Mouse (Mus musculus): ENCODE data around the gene Nup93. TPM values are rescaled to one million over a fixed set of nuclear protein-coding genes. Genes with fewer than 3 reads are reported as not detected.

Gene Nup93
- polyA plus RNA-seq, 1 experiment from 2014 or later, result 86.2 TPM

GRCm38 (mm10) chr8:94249836-94250435 is 35.6 kb downstream of the Nup93 start:
- H3K4me3 ChIP-seq (ENCODE audit: low read length), result no peak overlapping the region
- no peak overlapping the region for H3K9ac ChIP-seq (ENCODE audit: low read length)
- no peaks in the 10 kb centered on the region for H3K9me3 ChIP-seq (ENCODE audit: control insufficient read depth, low read length)
- H3K27ac ChIP-seq (ENCODE audit: low read length), result no peak overlapping the region
- H3K27me3 ChIP-seq (ENCODE audit: control insufficient read depth, insufficient read depth, low read depth, low read length), result no peaks in the 10 kb centered on the region
- H3K4me1 ChIP-seq (replicated peaks; ENCODE audit: control insufficient read depth, insufficient read depth, low read length), result no peaks in the 10 kb centered on the region
- no peak overlapping the region for H3K4me2 ChIP-seq (ENCODE audit: low read depth, low read length)
- no peaks in the 10 kb centered on the region for H3K36me3 ChIP-seq (ENCODE audit: control insufficient read depth, insufficient read depth, low read length)
- no peak for ATAC-seq (ENCODE audit: low read depth)
- 66% methylated on average over 2 of the region's 2 CpGs for WGBS

GRCm38 (mm10) chr8:94258881-94259280 is 44.5 kb downstream of the Nup93 start:
- H3K4me1 ChIP-seq (replicated peaks; ENCODE audit: control insufficient read depth, insufficient read depth, low read length), result no peaks in the 10 kb centered on the region
- no peaks in the 10 kb centered on the region for H3K9me3 ChIP-seq (ENCODE audit: control insufficient read depth, low read length)
- 74% methylated on average over 6 of the region's 6 CpGs for WGBS
- no peak overlapping the region for H3K4me3 ChIP-seq (ENCODE audit: low read length)
- no peaks in the 10 kb centered on the region for H3K36me3 ChIP-seq (ENCODE audit: control insufficient read depth, insufficient read depth, low read length)
- H3K9ac ChIP-seq (ENCODE audit: low read length), result no peak overlapping the region
- no peak overlapping the region for H3K4me2 ChIP-seq (ENCODE audit: low read depth, low read length)
- no peaks in the 10 kb centered on the region for H3K27me3 ChIP-seq (ENCODE audit: control insufficient read depth, insufficient read depth, low read depth, low read length)
- H3K27ac ChIP-seq (ENCODE audit: low read length), result no peak overlapping the region
- no peak for ATAC-seq (ENCODE audit: low read depth)

GRCm38 (mm10) chr8:94262626-94263297 is 48.4 kb downstream of the Nup93 start:
- no peak overlapping the region for H3K4me2 ChIP-seq (ENCODE audit: low read depth, low read length)
- H3K36me3 ChIP-seq (ENCODE audit: control insufficient read depth, insufficient read depth, low read length), result no peaks in the 10 kb centered on the region
- no peak overlapping the region for H3K9ac ChIP-seq (ENCODE audit: low read length)
- H3K4me3 ChIP-seq (ENCODE audit: low read length), result no peak overlapping the region
- peaks cover 8% of the 10 kb centered on the region for H3K4me1 ChIP-seq (replicated peaks; ENCODE audit: control insufficient read depth, insufficient read depth, low read length)
- no peaks in the 10 kb centered on the region for H3K27me3 ChIP-seq (ENCODE audit: control insufficient read depth, insufficient read depth, low read depth, low read length)
- no peak overlapping the region for H3K27ac ChIP-seq (ENCODE audit: low read length)
- ATAC-seq (ENCODE audit: low read depth), result no peak
- H3K9me3 ChIP-seq (ENCODE audit: control insufficient read depth, low read length), result no peaks in the 10 kb centered on the region
- WGBS, result 70% methylated on average over 3 of the region's 3 CpGs

- Histone ChIP-seq H3K27ac (ENCODE audit: low read length) (no peak overlapping the region), H3K9me3 (ENCODE audit: control insufficient read depth, low read length) (no peaks in the 10 kb centered on the region), H3K36me3 (ENCODE audit: control insufficient read depth, insufficient read depth, low read length) (no peaks in the 10 kb centered on the region), H3K4me2 (ENCODE audit: low read depth, low read length) (0 out of 2 replicates have a peak overlapping the region, but pooled peaks have one; percentile 15), H3K27me3 (ENCODE audit: control insufficient read depth, insufficient read depth, low read depth, low read length) (no peaks in the 10 kb centered on the region), H3K9ac (ENCODE audit: low read length) (no peak overlapping the region), H3K4me3 (ENCODE audit: low read length) (0 out of 2 replicates have a peak overlapping the region, but pooled peaks have one; percentile 14), H3K4me1 (replicated peaks; ENCODE audit: control insufficient read depth, insufficient read depth, low read length) (peaks cover 25% of the 10 kb centered on the region)
- 38% methylated on average over 10 of the region's 10 CpGs for WGBS
- no peak for ATAC-seq (ENCODE audit: low read depth)
These were observed 52.2 kb downstream of the Nup93 start for GRCm38 (mm10) chr8:94266344-94267191.

- no peak overlapping the region for H3K9ac ChIP-seq (ENCODE audit: low read length)
- 54% methylated on average over 3 of the region's 3 CpGs for WGBS
- ATAC-seq (ENCODE audit: low read depth), result no peak
These were observed 54.1 kb downstream of the Nup93 start for GRCm38 (mm10) chr8:94268359-94268890.

GRCm38 (mm10) chr8:94270309-94270708 is 55.9 kb downstream of the Nup93 start:
- H3K9ac ChIP-seq (ENCODE audit: low read length), result peak overlapping the region; percentile 36; the same call in 1 of the 2 replicates
- H3K9me3 ChIP-seq (ENCODE audit: control insufficient read depth, low read length), result no peaks in the 10 kb centered on the region
- H3K4me1 ChIP-seq (replicated peaks; ENCODE audit: control insufficient read depth, insufficient read depth, low read length), result peaks cover 25% of the 10 kb centered on the region
- H3K4me2 ChIP-seq (ENCODE audit: low read depth, low read length), result peak overlapping the region; percentile 40
- no peaks in the 10 kb centered on the region for H3K36me3 ChIP-seq (ENCODE audit: control insufficient read depth, insufficient read depth, low read length)
- H3K27ac ChIP-seq (ENCODE audit: low read length), result peak overlapping the region; percentile 76
- ATAC-seq (ENCODE audit: low read depth), result no peak
- H3K27me3 ChIP-seq (ENCODE audit: control insufficient read depth, insufficient read depth, low read depth, low read length), result no peaks in the 10 kb centered on the region
- WGBS, result 69% methylated on average over 7 of the region's 7 CpGs
- peak overlapping the region; percentile 2; the same call in 1 of the 2 replicates for H3K4me3 ChIP-seq (ENCODE audit: low read length)

More at GRCm38 (mm10) chr8:94268359-94268890, 54.1 kb downstream of the Nup93 start:
- no peaks in the 10 kb centered on the region for H3K27me3 ChIP-seq (ENCODE audit: control insufficient read depth, insufficient read depth, low read depth, low read length)
- H3K4me3 ChIP-seq (ENCODE audit: low read length), result no peak overlapping the region
- no peaks in the 10 kb centered on the region for H3K9me3 ChIP-seq (ENCODE audit: control insufficient read depth, low read length)
- H3K4me2 ChIP-seq (ENCODE audit: low read depth, low read length), result no peak overlapping the region
- H3K27ac ChIP-seq (ENCODE audit: low read length), result no peak overlapping the region
- H3K4me1 ChIP-seq (replicated peaks; ENCODE audit: control insufficient read depth, insufficient read depth, low read length), result peaks cover 25% of the 10 kb centered on the region
- H3K36me3 ChIP-seq (ENCODE audit: control insufficient read depth, insufficient read depth, low read length), result no peaks in the 10 kb centered on the region

GRCm38 (mm10) chr8:94271102-94271501 is 56.7 kb downstream of the Nup93 start:
- Histone ChIP-seq H3K4me2 (ENCODE audit: low read depth, low read length) (no peak overlapping the region), H3K27ac (ENCODE audit: low read length) (no peak overlapping the region), H3K9me3 (ENCODE audit: control insufficient read depth, low read length) (no peaks in the 10 kb centered on the region), H3K4me1 (replicated peaks; ENCODE audit: control insufficient read depth, insufficient read depth, low read length) (peaks cover 25% of the 10 kb centered on the region), H3K4me3 (ENCODE audit: low read length) (no peak overlapping the region), H3K9ac (ENCODE audit: low read length) (no peak overlapping the region), H3K27me3 (ENCODE audit: control insufficient read depth, insufficient read depth, low read depth, low read length) (no peaks in the 10 kb centered on the region), H3K36me3 (ENCODE audit: control insufficient read depth, insufficient read depth, low read length) (no peaks in the 10 kb centered on the region)
- ATAC-seq (ENCODE audit: low read depth), result no peak
- WGBS, result 59% methylated on average over 7 of the region's 7 CpGs

- no peak overlapping the region for H3K27ac ChIP-seq (ENCODE audit: low read length)
- 65% methylated on average over 3 of the region's 3 CpGs for WGBS
- ATAC-seq (ENCODE audit: low read depth), result no peak
These were observed 58.2 kb downstream of the Nup93 start for GRCm38 (mm10) chr8:94272612-94273011.

More at GRCm38 (mm10) chr8:94272612-94273011, 58.2 kb downstream of the Nup93 start:
- no peak overlapping the region for H3K4me3 ChIP-seq (ENCODE audit: low read length)
- H3K4me2 ChIP-seq (ENCODE audit: low read depth, low read length), result no peak overlapping the region
- peaks cover 17% of the 10 kb centered on the region for H3K4me1 ChIP-seq (replicated peaks; ENCODE audit: control insufficient read depth, insufficient read depth, low read length)
- H3K9me3 ChIP-seq (ENCODE audit: control insufficient read depth, low read length), result no peaks in the 10 kb centered on the region
- H3K27me3 ChIP-seq (ENCODE audit: control insufficient read depth, insufficient read depth, low read depth, low read length), result no peaks in the 10 kb centered on the region
- H3K9ac ChIP-seq (ENCODE audit: low read length), result no peak overlapping the region
- no peaks in the 10 kb centered on the region for H3K36me3 ChIP-seq (ENCODE audit: control insufficient read depth, insufficient read depth, low read length)

Data from lung, embryonic 16.5 days (tissue).